Mouse (Mus musculus) lung, postnatal 0 days (tissue): ENCODE measurements at regions not wholly inside any gene's neighbourhood (a gene's known extent, or its start where the extent isn't known, plus 50 kb on each side); places are given as distances from the start of the nearest gene placed in this dataset.
A peak's percentile ranks its signal among the peaks of the same experiment; 100 is the strongest.

Experiments
- ATAC-seq: fragments of 200-750 bp; cut with Nextera tagmentation; 2 replicates; pipeline ENCODE4 v1.8.0; 2017; ENCODE audit warnings: moderate library complexity
- DNase-seq: peaks from one replicate; pipeline ENCODE4 v3.0.0-alpha.2; 2016; ENCODE audit warnings: low spot score
- H3K27ac ChIP-seq: fragments of 300-500 bp; sonication (generic); 2 replicates; pipeline ENCODE4 v1.5.1; 2014; ENCODE audit warnings: antibody characterized with exemption, mild to moderate bottlenecking, low read length, mixed read lengths
- H3K27me3 ChIP-seq: fragments of 300-500 bp; sonication (generic); replicated peaks from 2 replicates; pipeline ENCODE4 v1.6.1; 2014; ENCODE audit warnings: low read length, mixed read lengths; ENCODE audit not compliant: insufficient read depth
- H3K36me3 ChIP-seq: fragments of 300-500 bp; sonication (generic); 2 replicates; pipeline ENCODE4 v1.6.1; 2014; ENCODE audit warnings: low read length, mixed read lengths; ENCODE audit not compliant: insufficient read depth
- H3K4me1 ChIP-seq: fragments of 300-500 bp; sonication (generic); 2 replicates; pipeline ENCODE4 v1.6.1; 2014; ENCODE audit warnings: antibody characterized with exemption, low read depth, low read length, mixed read lengths; ENCODE audit not compliant: insufficient read depth
- H3K4me2 ChIP-seq: fragments of 300-500 bp; sonication (generic); replicated peaks from 2 replicates; pipeline ENCODE4 v1.6.1; 2014; ENCODE audit warnings: low read depth, mild to moderate bottlenecking, low read length, moderate library complexity, mixed read lengths
- H3K4me3 ChIP-seq: fragments of 300-500 bp; sonication (generic); 2 replicates; pipeline ENCODE4 v1.5.1; 2014; ENCODE audit warnings: low read depth, low read length
- H3K9ac ChIP-seq: fragments of 300-500 bp; sonication (generic); replicated peaks from 2 replicates; pipeline ENCODE4 v1.6.1; 2014; ENCODE audit warnings: low read depth, mild to moderate bottlenecking
- H3K9me3 ChIP-seq: fragments of 300-500 bp; sonication (generic); 2 replicates; pipeline ENCODE4 v1.6.1; 2016; ENCODE audit warnings: low read length, mixed read lengths
- CTCF ChIP-seq: IDR thresholded peaks from 2 replicates; pipeline ENCODE4 v1.5.1; 2016; ENCODE audit warnings: antibody characterized with exemption, mild to moderate bottlenecking
- EP300 ChIP-seq: IDR thresholded peaks from 2 replicates; pipeline ENCODE4 v1.6.1; 2016; ENCODE audit warnings: antibody characterized with exemption, mild to moderate bottlenecking, control low read depth
- WGBS: fragments of 180-500 bp; shearing (Covaris S2); extraction: QIAGEN DNeasy Blood & Tissue Kit; methylation state at CpG from one replicate; pipeline ENCODE4 v1.1.7; 2014; 5-methylcytosine and 5-hydroxymethylcytosine counted together

DNA sequence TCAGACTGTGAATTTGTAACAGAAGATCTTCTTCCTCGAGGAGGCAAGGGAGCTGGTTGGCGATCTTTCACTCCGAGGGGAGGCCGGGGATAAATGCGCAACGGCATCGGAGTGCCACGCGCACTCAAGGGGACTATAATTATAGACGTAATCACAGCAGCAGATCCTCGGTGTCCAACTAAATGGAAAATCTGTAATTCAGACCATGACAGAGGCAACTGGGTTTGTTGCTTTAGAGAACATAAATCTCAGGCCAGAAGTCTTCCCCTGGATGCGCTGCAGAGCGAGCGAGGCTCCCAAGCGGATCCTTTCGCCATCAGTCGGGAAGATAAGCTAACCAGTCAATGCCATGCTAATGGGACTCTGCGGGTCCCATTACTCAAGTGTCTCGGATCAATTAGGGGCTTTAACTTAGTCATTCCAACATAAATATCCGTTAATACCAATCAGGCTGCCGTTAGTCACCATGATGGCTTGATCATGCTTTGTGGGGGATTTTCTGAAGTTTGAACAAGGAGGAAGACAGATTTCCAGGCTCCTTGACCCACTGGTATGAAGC, 79.9 kb downstream of the Lrrc30 start:
- no peak for TF ChIP-seq CTCF
- no peak for TF ChIP-seq EP300
- H3K36me3 ChIP-seq: no peaks in the 10 kb centered on the region
- H3K4me3 ChIP-seq: no peak overlapping the region
- no peak overlapping the region for H3K9ac ChIP-seq
- H3K4me1 ChIP-seq: no peaks in the 10 kb centered on the region
- WGBS: 89% methylated on average over 21 of the region's 21 CpGs
- H3K4me2 ChIP-seq: no peak overlapping the region
- no peaks in the 10 kb centered on the region for H3K27me3 ChIP-seq
- DNase-seq (no peak), ATAC-seq (no peak)
- H3K27ac ChIP-seq: no peak overlapping the region
- H3K9me3 ChIP-seq: no peaks in the 10 kb centered on the region

DNA sequence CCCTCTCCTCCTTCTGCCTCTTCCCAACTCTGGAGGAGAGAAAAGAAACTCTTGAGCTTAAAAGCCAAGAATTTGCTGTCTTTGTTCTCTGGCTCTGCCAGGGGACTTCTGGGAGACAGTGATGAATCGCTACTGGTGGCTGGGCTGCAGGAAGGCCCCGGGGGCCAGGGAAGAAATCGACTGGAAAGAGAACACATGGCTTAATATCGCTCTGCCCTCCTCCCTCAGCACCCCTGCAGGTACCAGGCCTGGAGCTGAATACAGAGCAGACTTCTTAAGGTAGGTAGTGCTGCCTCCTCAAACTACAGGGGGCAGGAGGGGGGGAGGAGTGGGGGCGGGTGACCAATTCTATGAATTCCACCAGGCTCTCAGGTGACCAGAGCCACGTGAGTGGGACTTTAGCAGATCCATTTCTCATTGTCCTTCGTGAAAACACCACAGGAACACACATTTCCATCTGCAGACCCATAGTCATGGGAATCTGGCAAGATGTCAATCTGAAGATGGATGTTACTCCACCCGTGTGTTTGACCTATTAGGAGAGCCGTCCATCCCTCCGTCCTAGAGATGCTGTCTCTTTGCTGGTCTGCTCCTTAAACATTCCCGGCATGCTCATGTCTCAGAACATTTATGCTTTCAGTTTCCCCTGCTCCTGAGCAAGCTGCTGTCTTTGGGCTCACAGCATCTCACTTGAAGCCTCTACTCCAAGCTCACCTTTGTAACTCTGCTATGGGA, 83.4 kb downstream of the Lrrc30 start:
- no peaks in the 10 kb centered on the region for H3K9me3 ChIP-seq
- no peak for DNase-seq
- H3K4me2 ChIP-seq: no peak overlapping the region
- WGBS: 26% methylated on average over 11 of the region's 11 CpGs
- no peak for ATAC-seq
- H3K9ac ChIP-seq: no peak overlapping the region
- H3K27me3 ChIP-seq: no peaks in the 10 kb centered on the region
- H3K36me3 ChIP-seq: no peaks in the 10 kb centered on the region
- no peak overlapping the region for H3K4me3 ChIP-seq
- H3K4me1 ChIP-seq: no peaks in the 10 kb centered on the region
- H3K27ac ChIP-seq: no peak overlapping the region
- TF ChIP-seq EP300 (no peak), CTCF (no peak)

DNA sequence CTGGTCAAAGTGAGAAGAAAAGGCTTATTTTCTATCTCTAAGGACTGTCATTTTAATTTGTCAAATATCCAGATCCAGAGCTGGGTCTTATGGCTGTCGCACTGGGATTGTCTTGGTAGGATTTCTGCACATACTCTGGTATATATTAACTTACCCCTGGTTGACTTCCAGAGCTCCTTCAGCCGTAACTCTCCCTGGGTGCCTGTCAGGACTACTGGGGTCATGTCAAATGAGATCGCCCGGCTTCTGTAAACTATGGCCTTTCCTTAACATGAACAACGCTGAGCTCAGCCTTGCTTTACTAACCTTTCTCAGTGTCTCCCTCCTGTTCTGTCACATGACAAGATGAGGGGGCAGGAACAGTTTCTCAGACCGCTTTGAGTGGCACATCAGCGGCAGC, 88.1 kb downstream of the Lrrc30 start:
- 77% methylated on average over 7 of the region's 7 CpGs for WGBS
- H3K36me3 ChIP-seq: no peaks in the 10 kb centered on the region
- H3K4me1 ChIP-seq: no peaks in the 10 kb centered on the region
- H3K9me3 ChIP-seq: no peaks in the 10 kb centered on the region
- no peak overlapping the region for H3K9ac ChIP-seq
- H3K27me3 ChIP-seq: no peaks in the 10 kb centered on the region
- ATAC-seq (no peak), DNase-seq (no peak)
- H3K4me2 ChIP-seq: no peak overlapping the region
- TF ChIP-seq EP300: no peak
- no peak for TF ChIP-seq CTCF
- H3K27ac ChIP-seq: no peak overlapping the region
- no peak overlapping the region for H3K4me3 ChIP-seq

DNA sequence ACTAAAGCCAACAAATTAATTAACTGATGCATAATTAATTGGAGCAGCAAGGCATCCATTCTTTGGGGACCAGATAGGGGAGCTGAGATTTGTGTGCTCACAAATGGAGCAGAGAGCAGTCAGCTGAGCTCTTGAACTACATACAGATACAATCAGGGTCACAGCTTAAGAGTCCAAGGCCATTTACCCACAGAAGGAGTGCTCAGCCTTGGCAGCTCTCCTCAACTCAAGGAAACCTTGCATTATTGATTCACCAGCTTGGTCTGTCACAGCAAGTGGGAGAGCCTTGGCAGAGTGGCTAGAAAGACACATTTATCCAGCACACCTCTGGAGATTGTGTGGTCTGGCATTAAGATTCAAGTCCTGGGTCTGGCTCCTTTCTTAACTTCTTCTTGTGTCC, 100.2 kb downstream of the Lrrc30 start:
- TF ChIP-seq EP300 (no peak), CTCF (no peak)
- DNase-seq (no peak), ATAC-seq (no peak)
- Histone ChIP-seq H3K4me3 (no peak overlapping the region), H3K9ac (no peak overlapping the region), H3K27me3 (no peaks in the 10 kb centered on the region), H3K27ac (no peak overlapping the region), H3K9me3 (no peaks in the 10 kb centered on the region), H3K4me1 (no peaks in the 10 kb centered on the region), H3K36me3 (no peaks in the 10 kb centered on the region), H3K4me2 (no peak overlapping the region)

DNA sequence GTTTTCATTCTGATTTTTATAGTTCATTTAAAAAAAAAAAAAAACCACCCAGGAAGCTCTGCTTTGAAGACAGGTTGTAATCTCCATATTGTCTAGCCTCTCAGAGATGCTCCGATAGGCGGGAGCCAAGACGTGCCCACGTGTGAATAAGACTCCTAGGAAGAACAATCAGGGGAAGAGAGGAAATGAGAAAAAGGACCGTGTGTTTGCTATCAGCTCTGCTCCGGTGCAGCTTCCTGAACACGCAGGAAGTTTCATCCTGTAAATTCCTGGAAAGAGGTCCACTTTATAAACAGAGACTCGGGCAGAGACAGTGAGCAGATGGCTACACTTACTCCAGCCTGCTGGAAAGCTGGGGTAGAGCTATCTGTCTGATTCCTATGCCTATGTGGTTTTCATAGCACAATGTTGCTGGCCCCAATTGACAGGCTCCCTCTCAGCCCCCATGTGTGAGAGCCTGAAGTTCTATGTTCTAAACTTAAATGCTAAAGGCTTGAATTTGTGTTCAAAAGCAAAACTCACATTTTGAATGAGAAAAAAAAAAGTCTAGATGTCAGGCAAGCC, 111.6 kb downstream of the Lrrc30 start:
- H3K9me3 ChIP-seq: no peaks in the 10 kb centered on the region; the same call in 1 of the 2 replicates
- TF ChIP-seq EP300 (peak; percentile 96), CTCF (no peak)
- H3K36me3 ChIP-seq: no peaks in the 10 kb centered on the region
- peak overlapping the region; percentile 32; the same call in 1 of the 2 replicates for H3K27ac ChIP-seq
- H3K27me3 ChIP-seq: no peaks in the 10 kb centered on the region
- no peak overlapping the region for H3K4me2 ChIP-seq
- no peaks in the 10 kb centered on the region for H3K4me1 ChIP-seq
- 36% methylated on average over 8 of the region's 8 CpGs for WGBS
- no peak overlapping the region for H3K9ac ChIP-seq
- ATAC-seq: peak; percentile 83
- DNase-seq: peak; percentile 63
- H3K4me3 ChIP-seq: no peak overlapping the region

DNA sequence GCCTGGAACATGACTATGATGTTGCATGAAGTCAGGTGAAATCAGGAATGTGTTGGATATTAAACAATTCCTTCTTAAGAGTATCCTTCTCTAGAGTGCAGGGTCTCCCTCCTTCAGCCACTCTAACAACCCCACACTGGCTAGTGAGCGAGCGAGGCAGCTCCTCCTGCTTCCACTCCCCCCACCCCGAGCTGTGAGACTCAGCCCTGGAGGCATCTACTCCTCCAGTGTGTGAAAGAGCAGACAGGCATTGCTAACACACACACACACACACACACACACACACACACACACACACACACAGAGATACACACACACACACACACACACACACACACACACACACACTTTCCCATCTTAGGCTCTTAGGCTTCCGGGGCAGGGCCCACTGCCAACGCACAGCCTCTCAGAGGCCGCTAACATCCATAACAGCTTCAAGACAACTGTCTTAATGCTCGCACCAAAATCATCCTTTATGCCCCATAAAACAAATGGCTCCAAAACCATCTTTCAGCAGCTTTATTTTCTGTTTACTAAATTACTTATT, 116.8 kb downstream of the Lrrc30 start:
- WGBS: 44% methylated on average over 7 of the region's 7 CpGs
- no peak overlapping the region for H3K4me2 ChIP-seq
- no peak overlapping the region for H3K9ac ChIP-seq
- H3K4me1 ChIP-seq: no peaks in the 10 kb centered on the region
- H3K36me3 ChIP-seq: no peaks in the 10 kb centered on the region
- no peak for TF ChIP-seq EP300
- TF ChIP-seq CTCF: no peak
- peak overlapping the region; percentile 84 for H3K27ac ChIP-seq
- ATAC-seq (no peak), DNase-seq (peak; percentile 17)
- no peak overlapping the region for H3K4me3 ChIP-seq
- H3K27me3 ChIP-seq: no peaks in the 10 kb centered on the region
- H3K9me3 ChIP-seq: no peaks in the 10 kb centered on the region
